Mouse (Mus musculus) c-Kit-positive CD71-positive TER-119-negative erythroid progenitor cells, embryonic 14.5 days (primary cell): ENCODE data around the gene Mas1.
"Not testable (repeated sequence)": the region's sequence is repeated elsewhere in the genome, so short reads cannot be mapped to it uniquely, and the experiment has no call there.

ENCODE experiments used
- DNase-seq: peaks from one replicate; pipeline ENCODE4 v3.0.0-alpha.2; 2013; ENCODE audit warnings: low read depth

Mas1 gene

DNA sequence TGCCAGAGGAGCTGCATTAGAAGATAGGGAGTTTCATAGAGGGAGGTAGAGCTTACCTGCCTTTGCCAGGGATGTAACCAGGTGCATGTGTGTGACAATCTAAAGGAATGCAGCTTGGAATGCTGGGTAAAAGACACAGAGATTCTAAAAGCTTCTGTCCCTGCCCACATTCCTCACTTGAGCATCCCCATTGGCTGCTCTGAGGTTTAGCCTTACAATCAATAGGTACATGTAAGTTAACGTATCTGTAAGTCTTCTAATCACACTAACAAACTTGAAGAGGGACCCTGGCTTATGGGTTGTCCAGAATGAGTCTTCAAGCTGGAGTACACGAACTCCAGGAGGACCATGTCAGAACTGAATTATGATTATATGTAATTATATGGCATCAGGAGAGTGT, at the start of gene Mas1:
TSS of gene Mas1 (minus strand) at position 101 of the 400 bp plus-strand sequence.
- DNase-seq: no peak

DNA sequence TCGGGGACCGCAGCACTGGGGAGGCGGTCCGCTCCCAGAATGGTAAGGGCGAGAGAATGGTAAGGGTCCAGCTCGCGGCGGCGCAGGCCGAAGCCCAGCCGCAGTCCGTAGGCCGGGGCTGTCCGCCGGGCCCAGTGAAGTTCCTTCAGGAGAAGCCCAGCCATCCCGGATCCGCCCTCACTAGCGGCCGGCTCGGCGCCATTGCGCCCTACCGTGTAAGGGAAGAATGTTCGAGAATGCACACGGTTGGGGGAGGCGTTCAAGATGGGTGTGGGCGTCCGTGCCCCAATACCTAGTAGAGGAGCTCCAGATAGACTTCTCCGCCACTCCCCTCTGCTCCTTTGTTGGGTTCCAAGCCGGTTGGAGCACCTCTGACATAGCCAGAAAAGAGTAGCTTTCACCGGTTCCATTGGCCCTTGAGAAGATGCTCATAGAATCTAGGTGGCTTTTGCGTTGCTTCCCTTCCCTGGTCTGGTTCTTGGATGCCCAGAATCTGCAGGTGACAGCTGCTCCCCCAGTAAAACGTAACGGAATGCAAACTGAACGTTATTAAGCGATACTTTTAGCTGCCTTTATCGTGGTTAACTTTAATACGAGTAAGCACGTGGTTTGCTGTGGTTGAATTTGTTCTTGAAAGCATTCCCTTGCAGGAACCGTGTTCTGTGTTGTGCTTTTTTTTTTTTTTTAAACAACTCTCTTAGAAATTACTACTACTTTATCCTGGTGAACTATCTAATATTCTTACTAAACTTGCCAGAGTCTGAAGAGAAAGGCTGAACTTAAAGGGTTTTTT, 48.8 kb upstream of the Mas1 start:
- peak; percentile 78 for DNase-seq

DNA sequence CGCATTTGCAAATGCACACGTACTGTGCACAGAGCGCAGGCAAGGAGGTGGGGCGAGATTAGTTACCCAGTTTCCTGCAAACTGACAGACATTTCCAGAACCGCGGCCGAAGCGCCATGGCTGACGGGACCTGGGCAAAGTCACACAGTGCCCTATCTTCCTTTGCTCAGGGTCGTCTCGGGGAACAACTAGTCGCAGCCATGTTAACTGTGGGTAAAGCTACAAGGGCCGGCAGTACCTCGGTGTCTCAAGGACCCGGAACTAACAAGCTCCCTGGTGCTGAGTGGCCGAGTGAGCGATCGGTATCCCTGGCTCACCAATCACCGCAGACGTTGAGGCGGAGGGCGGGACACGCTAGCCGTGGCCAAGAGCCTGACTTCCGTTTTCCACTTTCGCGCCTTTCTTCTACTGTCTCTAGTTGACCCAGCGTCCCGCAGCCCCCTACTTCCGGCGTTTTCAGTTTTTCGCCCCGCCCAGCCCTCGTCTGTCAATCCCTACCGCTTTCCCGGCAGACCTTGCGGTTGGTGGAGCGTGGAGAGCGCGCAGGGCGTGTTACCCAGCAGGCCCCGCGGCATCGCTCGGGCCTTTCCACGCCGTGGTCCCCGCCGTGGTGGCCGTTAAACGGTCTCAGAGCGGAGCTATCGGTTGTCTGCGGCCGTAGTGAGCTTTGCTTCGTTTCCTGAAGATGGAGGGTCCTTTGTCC, 48.1 kb upstream of the Mas1 start, which contains the start of gene Mrpl18:
TSS of gene Mrpl18 (minus strand) at position 465 of the 703 bp plus-strand sequence.
- peak; percentile 99 for DNase-seq

DNA sequence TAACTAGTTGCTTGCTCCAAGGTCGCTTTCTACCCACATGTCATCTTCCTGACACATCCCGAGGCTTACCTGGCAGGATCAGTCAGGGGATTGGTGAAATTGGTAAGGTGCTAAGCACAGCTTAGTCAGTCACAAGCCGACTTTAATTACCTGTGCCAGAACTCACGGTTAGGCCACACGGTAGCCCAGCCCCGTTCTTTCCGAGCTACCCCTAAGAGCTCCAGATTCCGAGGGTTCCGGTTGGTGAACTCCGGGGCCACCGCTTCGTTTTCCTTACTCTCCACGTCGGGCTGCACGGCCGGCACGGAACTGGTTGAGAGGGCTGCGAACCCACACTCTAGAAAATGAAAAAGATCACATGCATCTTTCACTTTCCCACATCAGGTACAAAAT, 47.5 kb upstream of the Mas1 start, which contains the start of gene Tcp1:
TSS of gene Tcp1 (plus strand) at position 214 of the 393 bp plus-strand sequence.
- peak; percentile 19 for DNase-seq

DNA sequence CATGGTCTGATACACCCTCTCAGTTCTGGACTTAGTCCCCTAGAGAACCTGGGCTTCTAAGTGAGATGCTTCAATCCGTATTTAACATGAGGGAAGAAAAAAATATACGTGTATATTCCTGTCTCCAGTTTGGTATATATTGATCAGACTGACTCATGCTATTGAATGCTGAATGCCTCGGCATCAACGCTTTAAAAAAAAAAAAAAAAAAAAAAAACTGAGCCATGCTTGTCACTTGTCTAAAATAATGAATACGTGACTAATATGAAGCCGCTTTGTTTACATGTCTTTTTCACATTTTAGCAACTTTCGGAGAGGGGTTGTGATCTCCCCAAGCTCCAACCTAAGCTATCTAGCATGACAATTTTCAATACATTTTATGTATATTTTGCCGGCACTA, 42.4 kb upstream of the Mas1 start:
- DNase-seq: no peak

DNA sequence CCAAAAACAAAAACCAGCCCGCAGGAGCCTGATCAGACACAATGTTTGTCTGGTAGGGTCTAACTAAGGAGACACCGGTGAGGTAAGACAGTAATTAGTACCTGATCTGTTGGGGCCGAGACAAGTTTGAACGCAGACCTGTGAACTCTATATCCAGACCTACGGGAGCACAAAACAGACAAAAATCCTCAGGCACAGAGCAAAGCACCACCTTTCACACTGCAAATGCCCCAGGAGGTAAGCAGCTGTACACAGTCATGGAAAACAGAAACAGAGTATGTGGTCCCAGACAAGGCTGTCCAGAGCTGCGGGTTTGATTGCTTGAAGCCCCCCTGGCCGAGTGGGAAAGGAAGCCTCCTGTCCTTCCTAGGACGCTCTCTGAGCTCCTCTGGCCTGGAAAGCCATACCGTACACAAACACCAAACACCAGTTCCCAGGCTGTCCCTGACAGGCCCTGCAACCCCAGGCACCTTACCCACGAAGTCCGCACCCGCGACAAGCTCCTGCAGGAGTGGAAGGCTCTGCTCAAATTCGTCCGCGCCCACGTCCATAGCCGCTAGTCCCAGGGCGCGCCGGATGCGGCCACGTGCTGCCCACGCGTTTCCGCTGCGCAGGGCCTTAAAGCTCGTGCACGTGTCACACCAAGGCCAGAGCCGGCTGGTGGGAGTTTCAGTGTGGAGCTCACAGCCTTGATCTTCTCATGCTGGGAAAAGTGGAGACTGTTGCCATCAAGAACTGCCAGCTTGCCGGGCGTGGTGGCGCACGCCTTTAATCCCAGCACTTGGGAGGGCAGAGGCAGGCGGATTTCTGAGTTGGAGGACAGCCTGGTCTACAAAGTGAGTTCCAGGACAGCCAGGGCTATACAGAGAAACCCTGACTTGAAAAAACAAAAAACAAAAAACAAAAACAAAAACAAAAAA, 41.7 kb upstream of the Mas1 start, which contains the start of gene Pnldc1:
TSS of gene Pnldc1 (minus strand) at position 870 of the 920 bp plus-strand sequence.
- DNase-seq: no peak

DNA sequence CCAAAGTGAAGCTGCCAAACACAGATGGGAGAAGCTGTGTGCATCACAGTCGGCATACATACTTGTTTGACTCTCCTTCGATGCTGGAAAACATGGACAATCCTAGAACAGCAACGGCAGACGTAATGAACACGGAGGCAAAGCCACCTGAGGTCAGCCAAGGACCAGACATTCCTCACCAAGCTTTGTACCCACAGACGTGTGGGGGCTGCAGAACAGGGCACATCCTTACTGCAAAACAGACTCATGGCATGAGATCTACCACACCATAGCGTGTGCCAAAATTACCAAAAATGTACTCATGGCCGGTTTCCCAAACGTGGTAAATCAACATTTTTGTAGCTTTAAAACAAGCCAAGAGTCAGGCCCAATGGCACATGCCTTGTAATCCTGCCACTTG, 38.5 kb upstream of the Mas1 start:
- DNase-seq: no peak

DNA sequence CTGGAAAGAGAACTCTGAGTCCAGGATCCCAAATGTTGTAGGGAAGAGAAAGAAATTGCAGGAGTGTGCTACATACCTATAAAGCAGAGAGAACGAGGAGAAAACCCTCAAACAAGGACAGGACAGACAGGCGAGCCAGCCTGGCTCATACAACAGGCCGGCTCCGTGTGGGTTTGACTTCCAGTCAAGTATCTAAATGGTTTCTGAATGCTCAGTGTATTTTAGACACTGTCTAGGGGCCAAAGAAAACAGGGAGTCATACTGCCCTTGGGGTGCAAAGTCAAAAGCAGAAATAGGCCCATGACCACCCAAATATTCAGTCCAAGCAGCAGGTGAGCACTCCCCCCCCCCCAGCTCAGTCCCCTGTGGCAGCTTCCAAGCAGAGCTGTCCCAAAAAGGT, 37.9 kb upstream of the Mas1 start:
- no peak for DNase-seq

DNA sequence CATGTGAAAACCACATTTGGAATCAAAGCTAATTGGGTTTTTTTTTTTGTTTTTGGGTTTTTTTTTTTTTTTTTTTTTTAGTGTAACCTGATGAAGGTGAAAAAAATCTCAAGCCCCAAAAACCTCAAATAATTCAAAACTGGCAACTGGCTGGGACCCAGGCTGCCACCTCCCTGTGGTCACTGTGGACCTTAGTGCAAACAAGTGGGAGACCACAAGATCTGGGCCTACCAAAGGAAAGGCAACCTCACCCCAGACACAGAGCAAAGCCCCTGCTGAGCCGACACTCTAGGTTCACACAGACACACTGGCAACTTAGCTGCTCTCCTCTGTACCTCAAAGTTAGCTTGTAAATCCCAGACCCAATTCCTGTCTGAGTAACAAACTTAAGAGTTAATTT, 36.4 kb upstream of the Mas1 start:
- DNase-seq: no peak

DNA sequence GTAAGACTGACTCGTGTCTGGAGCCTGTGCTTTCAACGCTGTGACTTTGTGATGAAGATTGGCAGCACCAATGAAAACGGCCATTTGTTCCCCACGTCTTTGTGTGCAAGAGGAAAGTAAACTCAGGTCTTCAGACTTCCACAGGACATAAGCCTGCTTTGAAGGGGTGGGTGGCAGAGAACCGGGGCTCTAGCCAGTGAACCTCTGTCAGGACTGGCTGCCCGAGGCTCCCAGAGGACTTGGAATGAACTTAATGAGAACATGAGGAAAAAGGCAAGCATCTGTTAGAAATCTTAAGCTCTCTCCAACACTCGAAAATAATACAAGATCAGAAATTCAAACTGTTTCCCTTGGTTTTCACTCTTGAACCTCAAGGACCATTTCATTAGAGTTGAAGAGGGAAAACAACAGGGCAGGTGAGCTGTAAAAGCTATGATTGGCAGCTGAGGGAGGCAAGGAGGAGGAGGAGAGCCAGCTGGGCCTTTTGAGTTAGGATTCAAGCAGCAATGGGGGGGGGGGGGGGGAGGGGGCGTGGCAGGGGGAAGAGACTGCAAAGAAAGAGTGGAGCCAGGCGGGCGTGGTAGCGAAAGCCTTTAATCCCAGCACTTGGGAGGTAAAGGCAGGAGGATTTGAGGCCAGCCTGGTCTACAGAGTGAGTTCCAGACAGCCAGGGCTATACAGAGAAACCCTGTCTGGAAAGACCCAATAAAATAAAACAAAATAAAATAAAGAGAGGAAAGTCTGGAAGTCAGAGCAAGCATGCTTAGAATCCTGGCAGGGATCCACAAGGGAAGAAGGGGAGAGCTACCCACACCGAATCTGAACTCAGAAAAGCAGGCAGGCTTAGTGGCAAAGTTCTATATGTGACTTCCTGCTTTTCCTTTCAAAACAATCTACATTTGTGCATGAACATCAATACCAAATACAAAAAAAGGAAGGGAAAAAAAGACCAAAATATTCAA, 35.7 kb upstream of the Mas1 start:
- DNase-seq: no peak

DNA sequence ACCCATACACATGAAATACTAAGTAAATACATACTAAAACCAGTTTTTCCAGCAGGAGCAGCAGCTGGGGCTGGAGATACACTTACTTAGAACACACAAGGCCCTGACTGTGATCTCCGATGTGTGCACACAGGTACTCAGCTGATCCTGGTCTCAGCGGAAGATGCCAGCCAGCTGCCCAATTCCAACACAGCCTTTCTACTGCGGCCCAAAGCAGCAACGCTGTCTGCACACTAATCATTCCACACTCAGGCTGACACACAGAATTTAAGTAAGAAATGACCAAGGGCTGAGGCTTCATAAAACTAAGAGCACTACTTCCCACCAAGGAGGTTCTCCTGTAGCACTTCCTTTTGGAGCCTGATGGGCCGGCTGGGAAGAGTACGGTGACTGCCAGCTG, 34.3 kb upstream of the Mas1 start:
- no peak for DNase-seq

DNA sequence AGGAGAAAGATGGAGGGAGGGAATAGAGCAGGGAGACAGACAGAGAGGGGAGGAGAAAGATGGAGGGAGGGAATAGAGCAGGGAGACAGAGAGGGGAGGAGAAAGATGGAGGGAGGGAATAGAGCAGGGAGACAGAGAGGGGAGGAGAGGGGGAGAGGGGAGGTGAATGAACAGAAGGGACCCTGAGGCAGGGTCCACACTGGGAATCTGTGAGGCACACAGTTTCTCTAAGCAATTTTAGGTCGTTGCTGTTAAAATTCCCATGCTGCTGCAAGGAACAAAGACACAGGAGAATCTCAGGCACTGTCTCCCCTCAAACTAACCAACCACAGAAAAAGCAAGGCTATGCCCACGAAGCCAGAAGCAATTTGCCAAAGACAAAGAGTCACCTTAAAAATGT, 30.7 kb upstream of the Mas1 start:
- not testable (repeated sequence) for DNase-seq

DNA sequence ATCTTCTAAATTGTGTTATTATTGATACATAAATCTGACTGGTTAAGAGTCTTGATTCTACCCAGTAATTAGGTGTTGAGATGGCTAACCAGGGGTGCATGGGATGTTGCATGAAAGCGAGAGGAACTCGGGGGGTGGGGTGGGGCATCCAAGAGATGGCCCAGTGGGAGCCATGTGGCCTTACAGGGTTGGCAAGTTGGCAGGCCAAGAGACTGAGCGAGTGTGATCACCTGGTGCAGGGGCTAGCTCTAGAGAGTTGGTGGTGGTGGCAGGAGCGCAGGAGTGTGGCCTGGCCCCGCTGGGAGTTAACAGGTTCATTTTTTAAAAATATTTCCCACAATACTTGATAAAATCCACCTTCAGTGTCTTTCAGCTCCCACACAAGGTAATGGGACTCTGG, 29.7 kb upstream of the Mas1 start:
- no peak for DNase-seq

DNA sequence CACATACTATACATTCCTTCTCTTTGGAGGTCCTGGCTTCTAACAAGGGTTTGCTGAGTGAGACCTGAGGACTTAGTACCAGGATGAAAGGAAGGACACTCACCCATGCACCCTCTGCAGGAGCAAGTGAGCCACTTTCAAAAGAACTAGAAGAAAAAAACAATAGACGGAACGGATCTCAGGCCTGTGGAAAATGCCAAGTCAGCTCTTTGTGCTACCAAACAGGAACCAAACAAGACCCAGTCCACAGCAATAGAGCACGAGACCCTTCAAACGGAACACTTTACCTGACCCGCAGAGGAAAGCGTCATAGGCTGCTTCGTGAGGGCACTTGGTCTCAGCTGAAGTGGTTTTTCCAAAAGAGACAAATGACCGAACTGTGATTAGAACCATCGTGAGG, 24.1 kb upstream of the Mas1 start:
- DNase-seq: no peak

DNA sequence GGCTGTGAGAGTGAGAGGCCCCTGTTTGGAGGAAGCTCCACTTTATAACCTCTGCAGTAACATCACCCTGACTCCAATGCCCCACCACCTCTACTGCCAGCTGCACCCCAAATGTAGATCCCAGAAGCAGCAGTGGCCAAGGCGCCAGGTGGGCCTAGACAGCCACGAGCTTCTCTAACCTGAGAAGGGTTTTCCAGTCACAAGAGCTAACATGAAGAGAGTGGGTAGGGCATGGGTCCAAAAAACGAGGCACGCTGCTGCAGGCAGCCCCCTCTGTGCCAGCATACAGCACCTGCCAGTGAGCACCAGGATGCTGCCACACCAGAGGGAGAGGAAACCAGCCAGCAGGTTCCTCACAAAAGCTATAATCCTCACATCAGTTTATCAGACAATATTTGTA, 23.1 kb upstream of the Mas1 start:
- DNase-seq: no peak

DNA sequence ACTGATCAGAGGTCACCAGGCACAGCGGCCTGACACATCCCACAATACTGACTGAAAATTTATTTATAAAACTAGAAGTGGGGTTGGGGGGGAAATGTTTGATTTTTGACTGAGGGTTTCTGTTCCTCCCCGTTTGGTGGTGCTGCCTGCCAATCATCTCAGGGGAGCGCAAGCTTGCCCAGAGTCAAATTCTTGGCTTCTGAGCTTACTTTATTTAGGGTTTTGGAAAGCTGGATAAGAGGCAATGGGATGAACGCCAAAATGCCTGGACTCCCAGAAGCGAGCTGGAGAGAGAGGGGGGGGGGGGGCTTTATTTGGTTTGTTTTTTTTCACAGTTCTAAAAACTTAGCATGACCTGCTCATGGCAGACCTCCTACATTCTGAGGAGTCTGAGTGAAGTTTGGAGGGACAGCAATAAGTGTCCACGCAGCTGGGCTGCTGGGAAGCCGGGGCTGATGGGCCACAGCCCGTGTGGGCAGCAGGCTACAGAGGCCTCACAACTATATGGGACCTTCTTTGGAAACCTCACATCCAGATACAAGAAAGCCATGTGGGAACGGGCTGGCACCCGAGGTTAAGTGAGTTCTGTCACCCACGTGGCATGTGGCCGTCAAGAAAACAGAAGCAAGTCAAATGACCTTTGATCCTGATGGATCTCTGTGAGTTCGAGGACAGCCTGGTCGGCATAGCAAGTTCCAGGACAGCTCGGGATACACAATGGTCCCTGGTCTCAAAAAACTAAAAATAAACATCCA, 19.3 kb upstream of the Mas1 start:
- no peak for DNase-seq

DNA sequence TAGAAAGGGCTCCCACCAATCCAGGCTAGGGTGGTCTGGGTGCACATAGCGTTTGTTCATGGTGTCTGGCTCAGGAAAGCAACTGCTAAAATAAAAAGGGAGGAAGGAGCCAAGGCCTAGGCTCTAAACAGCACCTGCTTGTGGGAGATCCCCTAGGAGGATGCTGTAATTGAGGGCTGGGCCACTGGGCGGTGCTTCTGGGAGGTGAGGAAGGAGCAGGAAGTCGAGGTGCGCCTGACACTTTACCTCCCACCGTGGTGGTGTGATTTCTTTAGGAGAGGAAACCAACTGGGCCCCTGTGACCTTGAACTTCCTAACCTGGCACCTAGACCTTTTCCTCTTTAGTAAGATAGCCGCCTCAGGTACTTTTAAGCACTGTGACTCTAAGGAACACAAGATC, 18.7 kb upstream of the Mas1 start:
- DNase-seq: no peak

DNA sequence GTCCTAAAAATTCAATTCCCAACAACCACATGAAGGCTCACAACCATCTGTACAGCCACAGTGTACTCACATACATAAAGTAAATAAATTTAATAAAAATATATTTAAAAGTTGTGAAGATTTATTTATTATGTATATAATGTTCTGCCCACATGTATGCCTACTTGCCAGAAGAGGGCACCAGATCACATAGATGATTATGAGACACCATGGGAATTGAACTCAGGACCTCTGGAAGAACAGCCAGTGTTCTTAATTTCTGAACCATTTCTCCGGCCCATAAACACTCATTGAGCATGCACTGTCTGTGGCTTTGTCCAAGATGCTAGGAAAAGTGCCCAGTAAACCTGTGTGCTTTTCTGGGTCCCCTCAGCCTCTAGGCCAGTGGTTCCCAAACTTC, 13.3 kb upstream of the Mas1 start:
- DNase-seq: no peak

DNA sequence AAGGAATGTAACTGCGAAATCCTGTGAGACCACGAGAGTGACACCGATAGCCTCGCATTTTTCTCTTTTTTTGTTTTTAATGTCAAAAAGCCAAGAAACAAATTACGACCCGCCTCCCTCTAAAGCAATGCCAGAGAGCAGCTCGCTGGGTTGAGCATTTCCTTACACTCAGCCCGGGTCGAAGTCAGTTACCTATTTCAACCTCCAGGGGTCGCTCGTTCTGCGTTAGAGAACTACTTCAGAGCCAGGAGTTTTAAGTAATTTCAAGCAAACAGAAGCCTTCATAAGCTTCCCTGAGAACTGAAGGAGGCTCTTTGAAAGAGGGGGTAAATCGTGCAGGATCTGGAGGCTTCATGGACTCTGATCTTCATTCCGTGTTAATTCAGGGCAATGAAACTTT, 12.2 kb upstream of the Mas1 start:
- DNase-seq: peak; percentile 77

DNA sequence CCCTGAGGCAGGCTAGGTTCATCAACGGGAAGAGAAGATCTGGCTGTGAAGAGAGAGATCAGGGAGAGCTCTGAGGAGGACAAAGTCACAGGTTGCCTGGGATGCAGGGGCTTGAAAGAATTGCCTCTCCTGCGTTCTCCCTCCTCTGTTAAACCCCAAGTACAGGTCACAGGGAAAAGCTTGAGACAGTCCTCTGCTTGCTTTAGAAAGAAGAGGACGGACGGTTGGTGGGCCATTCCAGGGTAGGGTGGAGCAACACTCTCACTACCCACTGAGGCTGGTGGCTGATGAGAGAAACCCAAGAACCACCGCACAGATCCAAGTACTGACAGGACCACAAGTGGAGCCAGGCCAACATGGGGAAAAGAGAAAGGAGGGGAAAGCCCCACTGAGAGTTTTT, 7.8 kb upstream of the Mas1 start, which contains the start of gene Mrgprh:
TSS of gene Mrgprh (plus strand) at position 301 of the 400 bp plus-strand sequence.
- no peak for DNase-seq
